Mouse (Mus musculus) CH12.LX (cell line): Measurements from ENCODE around the gene Prkce. TPM values are rescaled to one million over a fixed set of nuclear protein-coding genes. Genes with fewer than 3 reads are reported as not detected.

ENCODE experiments used
- DNase-seq: peaks from one replicate; pipeline ENCODE4 v3.0.0-alpha.2; 2013; ENCODE audit errors: extremely low read depth
- H3K27ac ChIP-seq: 2 replicates; pipeline ENCODE4 v1.5.1; 2012; ENCODE audit warnings: low read depth, mild to moderate bottlenecking, control low read depth, moderate library complexity; ENCODE audit not compliant: insufficient read depth
- H3K27me3 ChIP-seq: replicated peaks from 2 replicates; pipeline ENCODE3; 2012; ENCODE audit warnings: inconsistent platforms
- H3K36me3 ChIP-seq, 2 experiments: replicated peaks in 1 of 2; 2 replicates each; pipeline versions ENCODE3 to v1.6.1; 2012; ENCODE audit warnings: inconsistent platforms in 1 of 2, low read length in 1 of 2, mild to moderate bottlenecking in 1 of 2, mixed read lengths in 1 of 2, moderate library complexity in 1 of 2; ENCODE audit not compliant: control insufficient read depth in 1 of 2, insufficient read depth in 1 of 2
- H3K4me1 ChIP-seq, 2 experiments: 2 replicates each; pipeline ENCODE4 v1.6.1; 2012; ENCODE audit warnings: inconsistent platforms in 1 of 2, moderate library complexity in 1 of 2; ENCODE audit not compliant: insufficient read depth in 2 of 2, control insufficient read depth in 1 of 2
- H3K4me2 ChIP-seq: 2 replicates; pipeline ENCODE4 v1.6.1; 2012; ENCODE audit warnings: low read depth, mild to moderate bottlenecking, control low read depth; ENCODE audit not compliant: poor library complexity, insufficient read depth, severe bottlenecking
- H3K4me3 ChIP-seq, 3 experiments: fragments of 150-350 bp in 1 of 3; sonication (generic) in 1 of 3; replicated peaks in 1 of 3; 2 replicates each; pipeline versions ENCODE3 to v1.5.1; 2011 to 2012; ENCODE audit warnings: low read depth in 2 of 3, low read length in 2 of 3, mild to moderate bottlenecking in 2 of 3, moderate library complexity in 2 of 3, control low read depth in 1 of 3, improper control_type of control experiment in 1 of 3, inconsistent platforms in 1 of 3, mixed read lengths in 1 of 3; ENCODE audit not compliant: poor library complexity in 1 of 3
- H3K79me2 ChIP-seq: replicated peaks from 2 replicates; pipeline ENCODE4 v1.6.1; 2012; ENCODE audit warnings: mild to moderate bottlenecking, moderate library complexity; ENCODE audit not compliant: control insufficient read depth, poor library complexity, insufficient read depth, severe bottlenecking; ENCODE audit errors: extremely low read depth
- H3K9ac ChIP-seq: 2 replicates; pipeline ENCODE4 v1.6.1; 2012; ENCODE audit warnings: low read depth, mild to moderate bottlenecking, control low read depth, moderate library complexity; ENCODE audit not compliant: insufficient read depth
- H3K9me3 ChIP-seq: replicated peaks from 2 replicates; pipeline ENCODE3; 2012; ENCODE audit warnings: low read length, inconsistent platforms, mixed read lengths
- CTCF ChIP-seq, 2 experiments: IDR thresholded peaks in 1 of 2; conservative IDR thresholded peaks in 1 of 2; 2 replicates each; pipeline ENCODE4 v1.5.1; 2011 to 2012; ENCODE audit warnings: low read depth in 2 of 2, low read length in 2 of 2, improper control_type of control experiment in 1 of 2, inconsistent platforms in 1 of 2, mild to moderate bottlenecking in 1 of 2, moderate library complexity in 1 of 2
- E2F4 ChIP-seq: IDR thresholded peaks from 2 replicates; pipeline ENCODE4 v1.6.1; 2011; ENCODE audit warnings: low read depth, low read length, improper control_type of control experiment; ENCODE audit not compliant: insufficient replicate concordance
- ELF1 ChIP-seq: IDR thresholded peaks from 2 replicates; pipeline ENCODE4 v1.6.1; 2014; ENCODE audit warnings: low read depth, mild to moderate bottlenecking, inconsistent platforms, low read length, improper control_type of control experiment
- EP300 ChIP-seq: IDR thresholded peaks from 2 replicates; pipeline ENCODE4 v1.6.1; 2011; ENCODE audit warnings: low read length, improper control_type of control experiment
- ETS1 ChIP-seq: conservative IDR thresholded peaks from 2 replicates; pipeline ENCODE4 v1.6.1; 2012; ENCODE audit warnings: low read depth, mild to moderate bottlenecking, inconsistent platforms, low read length, improper control_type of control experiment, moderate library complexity
- HCFC1 ChIP-seq: IDR thresholded peaks from 2 replicates; pipeline ENCODE4 v1.6.1; 2012; ENCODE audit warnings: low read depth, mild to moderate bottlenecking, inconsistent platforms, low read length, improper control_type of control experiment
- IRF4 ChIP-seq: IDR thresholded peaks from 2 replicates; pipeline ENCODE4 v1.6.1; 2014; ENCODE audit warnings: low read depth, mild to moderate bottlenecking, inconsistent platforms, low read length, improper control_type of control experiment
- JUN ChIP-seq: IDR thresholded peaks from 2 replicates; pipeline ENCODE4 v1.6.1; 2011; ENCODE audit warnings: low read depth, mild to moderate bottlenecking, low read length, improper control_type of control experiment, moderate library complexity; ENCODE audit not compliant: insufficient read depth
- JUND ChIP-seq: conservative IDR thresholded peaks from 2 replicates; pipeline ENCODE4 v1.6.1; 2011; ENCODE audit warnings: low read depth, low read length, improper control_type of control experiment
- MAX ChIP-seq: IDR thresholded peaks from 2 replicates; pipeline ENCODE4 v1.6.1; 2011; ENCODE audit warnings: low read length, improper control_type of control experiment
- MAZ ChIP-seq: IDR thresholded peaks from 2 replicates; pipeline ENCODE4 v1.6.1; 2012; ENCODE audit warnings: low read depth, mild to moderate bottlenecking, inconsistent platforms, low read length, improper control_type of control experiment, moderate library complexity
- NRF1 ChIP-seq: IDR thresholded peaks from 2 replicates; pipeline ENCODE4 v1.6.1; 2014; ENCODE audit warnings: low read depth, mild to moderate bottlenecking, inconsistent platforms, low read length, improper control_type of control experiment, moderate library complexity
- PAX5 ChIP-seq: IDR thresholded peaks from 2 replicates; pipeline ENCODE4 v1.6.1; 2012; ENCODE audit warnings: low read length, inconsistent platforms, mixed read lengths
- POLR2AphosphoS2 ChIP-seq: IDR thresholded peaks from 2 replicates; pipeline ENCODE4 v1.6.1; 2011; ENCODE audit warnings: low read depth, low read length, improper control_type of control experiment
- RAD21 ChIP-seq: IDR thresholded peaks from 2 replicates; pipeline ENCODE4 v1.6.1; 2011; ENCODE audit warnings: low read depth, mild to moderate bottlenecking, low read length, improper control_type of control experiment, moderate library complexity
- RCOR1 ChIP-seq: conservative IDR thresholded peaks from 2 replicates; pipeline ENCODE4 v1.6.1; 2012; ENCODE audit warnings: low read depth, mild to moderate bottlenecking, inconsistent platforms, low read length, improper control_type of control experiment
- SIN3A ChIP-seq: IDR thresholded peaks from 2 replicates; pipeline ENCODE4 v1.6.1; 2012; ENCODE audit warnings: low read length, improper control_type of control experiment, inconsistent platforms
- SMC3 ChIP-seq: IDR thresholded peaks from 2 replicates; pipeline ENCODE4 v1.6.1; 2011; ENCODE audit warnings: low read depth, low read length, improper control_type of control experiment
- TCF12 ChIP-seq: IDR thresholded peaks from 2 replicates; pipeline ENCODE4 v1.6.1; 2014; ENCODE audit warnings: low read depth, mild to moderate bottlenecking, inconsistent platforms, low read length, improper control_type of control experiment
- UBTF ChIP-seq: IDR thresholded peaks from 2 replicates; pipeline ENCODE4 v1.6.1; 2012; ENCODE audit warnings: low read depth, mild to moderate bottlenecking, inconsistent platforms, low read length, improper control_type of control experiment, moderate library complexity
- USF2 ChIP-seq: conservative IDR thresholded peaks from 2 replicates; pipeline ENCODE4 v1.6.1; 2011; ENCODE audit warnings: low read depth, low read length, improper control_type of control experiment
- ZC3H11A ChIP-seq: IDR thresholded peaks from 2 replicates; pipeline ENCODE4 v1.6.1; 2012; ENCODE audit warnings: low read depth, mild to moderate bottlenecking, inconsistent platforms, low read length, improper control_type of control experiment
- ZNF384 ChIP-seq: IDR thresholded peaks from 2 replicates; pipeline ENCODE4 v1.6.1; 2012; ENCODE audit warnings: low read depth, low read length, improper control_type of control experiment, inconsistent platforms
- dilution Hi-C: fragments of 300-500 bp; cut with MboI; formaldehyde crosslinking; loops from 2 replicates; pipeline ENCODE4 v1.14.3; 2020; ENCODE audit warnings: low sequenced_read_pairs; ENCODE audit not compliant: extremely low pct_unique_long_range_greater_than_20kb, extremely low pct_ligation_motif_present
- in situ Hi-C: fragments of 300-500 bp; cut with MboI; formaldehyde crosslinking; loops from 3 replicates; pipeline ENCODE4 v1.14.3; 2019; ENCODE audit warnings: low sequenced_read_pairs, low pct_ligation_motif_present, low pct_unique_long_range_greater_than_20kb, mixed read lengths
- polyA plus RNA-seq: library from polyadenylated mRNA; unstranded; fragments of >175 nt; gene quantifications from 2 replicates; pipeline ENCODE4 v1.2.1, GENCODE M21; 2012; ENCODE audit warnings: low read depth; ENCODE audit not compliant: insufficient read length
- total RNA-seq, 2 experiments: library from RNA; depleted of rRNA; stranded (reverse); fragments of 300-350 nt in 1 of 2; fragments of >200 nt in 1 of 2; gene quantifications; 2 replicates each; pipeline ENCODE4 v1.2.3; 2012 to 2014

The Prkce gene
- total and polyA plus RNA-seq, 3 experiments, result 4.1 to 13.2 (median 11.4) TPM

DNA sequence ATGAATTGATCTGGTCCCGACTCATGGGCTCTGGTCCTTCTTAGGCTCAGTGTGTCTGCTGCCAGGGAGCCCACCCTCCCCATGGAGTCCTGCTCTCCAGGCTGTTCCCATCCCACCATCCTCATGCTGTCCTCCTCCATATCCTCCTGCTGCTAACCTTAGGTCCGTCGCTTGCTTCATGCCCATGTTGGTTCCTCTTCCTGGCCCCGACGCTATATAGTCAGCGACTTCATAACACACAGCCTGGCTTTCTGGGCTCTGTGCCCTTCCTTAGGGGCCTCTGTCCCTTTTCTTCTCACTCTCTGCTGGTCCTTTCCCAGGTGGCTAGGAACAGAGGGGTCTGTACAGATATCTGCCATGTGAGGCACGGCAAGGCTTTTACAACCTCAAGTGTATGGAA lies 138.6 kb downstream of the Prkce start:
- dilution Hi-C loops (no loop called here), in situ Hi-C loops (no loop called here)
- Histone ChIP-seq H3K4me1 (peaks cover 0 to 30% of the 10 kb centered on the region in 2 experiments; a peak in 2 of 4 replicates), H3K4me2 (no peak overlapping the region), H3K9me3 (no peaks in the 10 kb centered on the region), H3K27ac (no peak overlapping the region), H3K36me3 (peaks cover 0 to 37% of the 10 kb centered on the region in 2 experiments), H3K9ac (no peak overlapping the region), H3K27me3 (no peaks in the 10 kb centered on the region), H3K79me2 (no peaks in the 10 kb centered on the region; the same call in 1 of the 2 replicates), H3K4me3 (no peak overlapping the region)
- TF ChIP-seq ELF1 (no peak), RCOR1 (no peak), POLR2AphosphoS2 (no peak), NRF1 (no peak), MAZ (no peak), USF2 (no peak), MAX (no peak), PAX5 (no peak), SIN3A (no peak), JUN (no peak), RAD21 (no peak), CTCF (conservative IDR thresholded peaks at IDR 0.05 in 1 of 2, IDR thresholded peaks at IDR 0.05 in 1 of 2; ENCODE audit: low read depth in 2 of 2, low read length in 2 of 2) (no peak), TCF12 (no peak)
- no peak for DNase-seq

GRCm38 (mm10) chr17:86313413-86314139 lies 146.0 kb downstream of the Prkce start:
- TF ChIP-seq ZNF384 (no peak), IRF4 (no peak), SMC3 (no peak), RAD21 (no peak), UBTF (no peak), ELF1 (no peak), HCFC1 (no peak), JUND (no peak), E2F4 (no peak), ZC3H11A (no peak), EP300 (no peak), MAX (no peak), ETS1 (no peak)
- DNase-seq, result no peak
- Histone ChIP-seq H3K4me3 (no peak overlapping the region), H3K9me3 (no peaks in the 10 kb centered on the region), H3K4me2 (no peak overlapping the region), H3K9ac (no peak overlapping the region), H3K27me3 (no peaks in the 10 kb centered on the region), H3K4me1 (peaks cover 8 to 69% of the 10 kb centered on the region in 2 experiments; a peak in 3 of 4 replicates), H3K27ac (no peak overlapping the region), H3K36me3 (peaks cover 0 to 15% of the 10 kb centered on the region in 2 experiments), H3K79me2 (no peaks in the 10 kb centered on the region; the same call in 1 of the 2 replicates)
- dilution Hi-C loops (no loop called here), in situ Hi-C loops (no loop called here)
